Mouse (Mus musculus): ENCODE measurements at regions not wholly inside any gene's neighbourhood (a gene's known extent, or its start where the extent isn't known, plus 50 kb on each side); places are given as distances from the start of the nearest gene placed in this dataset.

DNA sequence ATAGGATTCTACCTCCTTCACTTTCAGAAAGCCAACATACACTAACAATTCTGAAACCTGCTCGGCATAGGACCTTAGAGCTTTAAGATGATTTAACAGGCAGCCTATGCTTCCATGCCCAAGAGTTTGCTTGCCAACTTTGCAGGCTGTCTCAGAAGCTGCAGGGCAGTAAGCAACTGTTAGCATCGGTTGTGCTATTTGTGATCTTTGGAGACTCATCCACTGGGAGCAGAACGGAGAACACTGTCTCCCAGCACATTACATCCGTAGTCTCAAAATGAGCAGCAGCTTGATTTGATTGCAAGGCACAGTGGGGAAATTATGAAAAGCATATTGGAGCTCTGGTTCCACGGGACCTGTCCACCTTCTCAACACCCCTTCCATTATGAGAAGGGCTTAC is 108.5 kb upstream of the Pter start:
- DNase-seq (ENCODE audit: low spot score), result no peak

GRCm38 (mm10) chr2:12825902-12826301 is 97.9 kb upstream of the Pter start:
- no peak for DNase-seq (ENCODE audit: low spot score)

DNA sequence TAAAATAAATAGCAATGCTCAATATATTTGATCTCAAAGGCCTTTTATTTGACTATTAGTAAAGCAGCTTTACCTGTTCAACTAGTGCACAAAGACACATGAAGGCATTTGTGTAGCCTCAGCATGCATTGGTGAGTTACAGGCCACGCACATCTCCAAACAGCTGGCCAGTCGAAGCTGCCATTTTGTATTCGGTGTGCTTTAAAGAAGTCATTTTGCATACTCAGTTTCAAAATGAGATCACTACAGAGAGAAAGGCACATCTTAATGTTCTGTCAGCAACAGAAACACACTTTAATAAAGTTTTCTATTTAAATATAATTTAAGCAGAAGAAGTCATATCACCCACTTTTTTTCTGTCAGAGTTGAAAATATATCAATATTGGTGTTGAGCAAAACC is 90.3 kb upstream of the Pter start:
- DNase-seq (ENCODE audit: low spot score), result no peak

DNA sequence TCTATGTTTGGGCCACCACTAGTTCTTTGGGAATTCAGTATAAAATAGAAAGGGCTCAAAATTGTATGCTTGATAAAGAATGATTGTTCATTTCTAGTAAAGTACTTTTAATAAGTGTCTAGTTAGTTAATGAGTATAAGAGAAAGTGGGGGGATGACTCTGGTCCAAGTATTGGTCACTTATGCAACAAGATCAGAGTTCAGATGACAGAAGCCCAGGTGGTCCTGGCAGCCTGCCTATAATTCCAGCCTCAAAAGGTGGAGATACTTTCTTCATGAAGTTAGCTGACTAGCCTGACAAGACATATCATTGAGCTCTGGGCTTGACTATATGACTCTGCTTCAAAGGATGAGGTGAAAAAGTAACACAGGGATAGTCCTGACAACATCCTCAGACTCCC is 57.3 kb upstream of the Pter start:
- DNase-seq (ENCODE audit: low spot score), result no peak

- DNase-seq (ENCODE audit: low spot score), result no peak
Observed at GRCm38 (mm10) chr2:12868772-12869171, 55.1 kb upstream of the Pter start.
